Mouse (Mus musculus) heart, adult 2 months (tissue): ENCODE results near the gene Fads3. TPM values are rescaled to one million over a fixed set of nuclear protein-coding genes. Genes with fewer than 3 reads are reported as not detected.

ENCODE experiments used
- DNase-seq, 2 experiments: peaks; one replicate each; pipeline ENCODE4 v3.0.0; 2021
- H3K27ac ChIP-seq: fragments of 200-600 bp; 2 replicates; pipeline ENCODE4 v1.8.1; 2022
- H3K27me3 ChIP-seq: fragments of 200-500 bp; 2 replicates; pipeline ENCODE4 v1.6.1; 2012; ENCODE audit warnings: mild to moderate bottlenecking, low read length, inconsistent platforms, mixed read lengths; ENCODE audit not compliant: control insufficient read depth, insufficient read depth
- H3K36me3 ChIP-seq: fragments of 200-500 bp; 2 replicates; pipeline ENCODE4 v1.6.1; 2012; ENCODE audit warnings: low read length, inconsistent platforms; ENCODE audit not compliant: control insufficient read depth, insufficient read depth
- H3K4me1 ChIP-seq: fragments of 200-500 bp; 2 replicates; pipeline ENCODE4 v1.6.1; 2011; ENCODE audit warnings: low read length; ENCODE audit not compliant: control insufficient read depth, insufficient read depth
- H3K4me3 ChIP-seq: fragments of 200-600 bp; 2 replicates; pipeline ENCODE4 v1.8.1; 2022
- H3K79me2 ChIP-seq: fragments of 200-500 bp; replicated peaks from 2 replicates; pipeline ENCODE4 v1.6.1; 2012; ENCODE audit warnings: mild to moderate bottlenecking, inconsistent platforms, low read length, moderate library complexity, mixed read lengths; ENCODE audit not compliant: control insufficient read depth, insufficient read depth
- H3K9ac ChIP-seq: fragments of 200-500 bp; 2 replicates; pipeline ENCODE4 v1.6.1; 2012; ENCODE audit warnings: low read depth, mild to moderate bottlenecking, control low read depth, inconsistent platforms, low read length, mixed read lengths
- CTCF ChIP-seq: fragments of 200-600 bp; IDR thresholded peaks from 2 replicates; pipeline ENCODE4 v1.8.1; 2022; ENCODE audit warnings: antibody characterized with exemption, mild to moderate bottlenecking, moderate library complexity
- EP300 ChIP-seq: fragments of 200-500 bp; IDR thresholded peaks from 2 replicates; pipeline ENCODE4 v1.6.1; 2011; ENCODE audit warnings: low read depth, low read length, control low read depth; ENCODE audit not compliant: insufficient read depth
- POLR2A ChIP-seq: fragments of 200-500 bp; IDR thresholded peaks from 2 replicates; pipeline ENCODE4 v1.6.1; 2011; ENCODE audit warnings: mild to moderate bottlenecking, low read depth, low read length, control low read depth; ENCODE audit not compliant: insufficient read depth
- WGBS: fragments of 180-500 bp; shearing (Covaris S2); methylation state at CpG from one replicate; pipeline ENCODE4 v1.1.7; 2018; 5-methylcytosine and 5-hydroxymethylcytosine counted together
- intact Hi-C: fragments of 180-260 bp; cut with DNase I; formaldehyde crosslinking; loops from one replicate; pipeline ENCODE4 v1.15.1; 2025
- polyA plus RNA-seq: library from polyadenylated mRNA; depleted of rRNA; stranded (reverse); fragments of >200 nt; gene quantifications from 2 replicates; pipeline ENCODE4 v1.2.3, GENCODE M21; 2012
- total RNA-seq, 2 experiments: library from RNA; stranded (reverse); gene quantifications; 2 replicates each; pipeline ENCODE4 v1.2.3; 2021

Fads3 gene
- total and polyA plus RNA-seq, 3 experiments, result 29.7 to 104 (median 33.7) TPM

- intact Hi-C loops, result loop anchor here (2.0 kb wide), 1 partner anchor 164 kb away; no protein-coding TSS in a partner anchor
- Histone ChIP-seq H3K9ac (no peak overlapping the region), H3K4me1 (no peaks in the 10 kb centered on the region; the same call in 1 of the 2 replicates), H3K27ac (no peak overlapping the region), H3K36me3 (no peaks in the 10 kb centered on the region), H3K27me3 (no peaks in the 10 kb centered on the region), H3K79me2 (no peaks in the 10 kb centered on the region), H3K4me3 (no peak overlapping the region)
- DNase-seq, result peak; percentile 77 to 86
- TF ChIP-seq CTCF (peak; percentile 97), POLR2A (no peak), EP300 (0 out of 2 replicates have a peak, but pooled peaks have one; percentile 58)
- WGBS, result 50% methylated on average over 8 of the region's 8 CpGs
Measured at GRCm38 (mm10) chr19:10034785-10035447, 6.5 kb upstream of the Fads3 start.

DNA sequence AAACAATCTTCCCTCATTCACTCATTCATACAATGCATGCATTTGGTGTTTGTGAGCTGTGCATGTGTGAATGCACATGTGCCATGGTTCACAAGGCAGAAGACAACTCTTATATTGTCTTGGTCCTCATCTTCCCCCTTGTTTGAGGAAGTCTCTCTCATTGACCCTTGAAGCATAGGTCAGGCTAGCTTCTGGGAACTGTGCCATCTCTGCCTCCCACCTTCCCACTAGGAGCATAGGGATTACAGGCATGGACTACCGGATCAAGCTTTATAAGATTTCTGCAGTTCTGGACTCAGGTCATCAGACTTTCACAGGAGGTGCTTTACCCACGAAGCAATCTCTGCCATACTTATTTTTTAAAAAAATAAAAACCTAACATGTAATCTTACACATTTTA, 3.8 kb upstream of the Fads3 start:
- TF ChIP-seq POLR2A, result no peak
- TF ChIP-seq CTCF, result no peak
- Histone ChIP-seq H3K27me3 (no peaks in the 10 kb centered on the region), H3K27ac (no peak overlapping the region), H3K4me1 (peaks cover 6% of the 10 kb centered on the region), H3K4me3 (no peak overlapping the region), H3K36me3 (no peaks in the 10 kb centered on the region), H3K79me2 (no peaks in the 10 kb centered on the region), H3K9ac (no peak overlapping the region)
- 41% methylated on average over 2 of the region's 2 CpGs for WGBS
- intact Hi-C loops, result no loop called here
- no peak for DNase-seq

- H3K36me3 ChIP-seq, result no peaks in the 10 kb centered on the region
- no peak for DNase-seq
- 66% methylated on average over 3 of the region's 3 CpGs for WGBS
- TF ChIP-seq POLR2A, result no peak
- no peak for TF ChIP-seq EP300
- no peak for TF ChIP-seq CTCF
- no peaks in the 10 kb centered on the region for H3K79me2 ChIP-seq
- intact Hi-C loops, result no loop called here
- peaks cover 11% of the 10 kb centered on the region for H3K4me1 ChIP-seq
- H3K9ac ChIP-seq, result no peak overlapping the region
- no peaks in the 10 kb centered on the region for H3K27me3 ChIP-seq
- H3K27ac ChIP-seq, result peak overlapping the region; percentile 71
- no peak overlapping the region for H3K4me3 ChIP-seq
Measured at GRCm38 (mm10) chr19:10038364-10038763, 3.0 kb upstream of the Fads3 start.

GRCm38 (mm10) chr19:10038910-10039309, 2.5 kb upstream of the Fads3 start:
- no peak overlapping the region for H3K4me3 ChIP-seq
- H3K4me1 ChIP-seq, result peaks cover 14% of the 10 kb centered on the region
- intact Hi-C loops, result no loop called here
- peak; percentile 62 to 63 for DNase-seq
- no peaks in the 10 kb centered on the region for H3K27me3 ChIP-seq
- no peaks in the 10 kb centered on the region for H3K36me3 ChIP-seq
- H3K79me2 ChIP-seq, result no peaks in the 10 kb centered on the region
- peak overlapping the region; percentile 71 for H3K27ac ChIP-seq
- 10% methylated on average over 3 of the region's 3 CpGs for WGBS
- no peak for TF ChIP-seq POLR2A
- no peak overlapping the region for H3K9ac ChIP-seq

DNA sequence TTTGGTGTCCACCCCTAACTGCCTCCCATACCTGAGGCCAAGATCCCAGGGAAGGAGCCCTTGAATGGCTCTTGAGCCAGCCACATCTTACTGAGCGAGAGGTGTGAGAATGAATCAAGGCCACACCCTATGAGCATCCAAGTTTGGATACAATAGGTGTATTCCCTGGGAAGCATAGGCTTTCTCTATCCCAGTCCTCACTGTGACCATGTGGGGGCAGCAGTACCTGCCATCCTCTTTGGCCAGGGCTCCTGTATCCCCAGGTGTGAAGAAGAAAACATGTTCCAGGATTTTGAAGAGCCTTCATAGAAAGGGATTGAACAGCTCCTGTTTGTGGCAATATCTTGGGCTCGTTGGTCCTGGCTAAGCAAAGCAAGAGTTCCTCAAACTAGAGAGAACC, 1.8 kb upstream of the Fads3 start:
- H3K4me1 ChIP-seq, result peaks cover 16% of the 10 kb centered on the region
- 76% methylated on average over 2 of the region's 2 CpGs for WGBS
- no peak overlapping the region for H3K4me3 ChIP-seq
- H3K27ac ChIP-seq, result peak overlapping the region; percentile 52
- no peak for DNase-seq
- H3K27me3 ChIP-seq, result no peaks in the 10 kb centered on the region
- intact Hi-C loops, result loop anchor here (5.0 kb wide), 1 partner anchor 63 kb away; the partner anchor contains the start of gene Fads2
- TF ChIP-seq POLR2A (no peak), CTCF (peak; percentile 61), EP300 (no peak)
- no peak overlapping the region for H3K9ac ChIP-seq
- no peaks in the 10 kb centered on the region for H3K36me3 ChIP-seq
- H3K79me2 ChIP-seq, result no peaks in the 10 kb centered on the region

GRCm38 (mm10) chr19:10040866-10041387, 442 bp upstream of the Fads3 start:
- WGBS, result 19% methylated on average over 20 of the region's 20 CpGs
- Histone ChIP-seq H3K79me2 (no peaks in the 10 kb centered on the region), H3K27ac (peak overlapping the region; percentile 90), H3K27me3 (no peaks in the 10 kb centered on the region), H3K4me3 (peak overlapping the region; percentile 68), H3K36me3 (no peaks in the 10 kb centered on the region), H3K4me1 (peaks cover 17% of the 10 kb centered on the region), H3K9ac (peak overlapping the region; percentile 41)
- no peak for TF ChIP-seq POLR2A
- TF ChIP-seq EP300, result no peak
- no peak for TF ChIP-seq CTCF
- intact Hi-C loops, result loop anchor here (5.0 kb wide), 1 partner anchor 61 kb away; the partner anchor contains the start of gene Fads2
- DNase-seq, result no peak
